Mouse (Mus musculus) midbrain, embryonic 15.5 days (tissue): Measurements from ENCODE around the gene Art5. TPM values are rescaled to one million over a fixed set of nuclear protein-coding genes. Genes with fewer than 3 reads are reported as not detected.

Experiments
- ATAC-seq: fragments of 200-750 bp; cut with Nextera tagmentation; replicated peaks from 2 replicates; pipeline ENCODE4 v1.8.0; 2017; ENCODE audit warnings: moderate TSS enrichment
- H3K27ac ChIP-seq: fragments of 300-500 bp; sonication (generic); 2 replicates; pipeline ENCODE4 v1.5.1; 2015; ENCODE audit warnings: mild to moderate bottlenecking, inconsistent platforms
- H3K27me3 ChIP-seq: fragments of 300-500 bp; sonication (generic); replicated peaks from 2 replicates; pipeline ENCODE4 v1.6.1; 2015; ENCODE audit warnings: inconsistent platforms
- H3K36me3 ChIP-seq: fragments of 300-500 bp; sonication (generic); replicated peaks from 2 replicates; pipeline ENCODE4 v1.6.1; 2015; ENCODE audit warnings: inconsistent platforms
- H3K4me1 ChIP-seq: fragments of 300-500 bp; sonication (generic); 2 replicates; pipeline ENCODE4 v1.6.1; 2015; ENCODE audit warnings: inconsistent platforms
- H3K4me2 ChIP-seq: fragments of 300-500 bp; sonication (generic); 2 replicates; pipeline ENCODE4 v1.6.1; 2015; ENCODE audit warnings: inconsistent platforms, mild to moderate bottlenecking, moderate library complexity
- H3K4me3 ChIP-seq: fragments of 300-500 bp; sonication (generic); 2 replicates; pipeline ENCODE4 v1.5.1; 2015; ENCODE audit warnings: mild to moderate bottlenecking, inconsistent platforms
- H3K9ac ChIP-seq: fragments of 300-500 bp; sonication (generic); 2 replicates; pipeline ENCODE4 v1.6.1; 2015; ENCODE audit warnings: mild to moderate bottlenecking, inconsistent platforms
- H3K9me3 ChIP-seq: fragments of 300-500 bp; sonication (generic); 2 replicates; pipeline ENCODE4 v1.6.1; 2016; ENCODE audit warnings: inconsistent platforms
- WGBS: fragments of 180-500 bp; shearing (Covaris S2); methylation state at CpG from one replicate; pipeline ENCODE4 v1.1.7; 2015; ENCODE audit warnings: mixed read lengths; 5-methylcytosine and 5-hydroxymethylcytosine counted together
- polyA plus RNA-seq: library from polyadenylated mRNA; unstranded; fragments of >200 nt; fragmentation: Nextera tagmentation; extraction: Ambion mirVana; gene quantifications from 2 replicates; pipeline ENCODE4 v1.2.1, GENCODE M21; 2015

Gene Art5
- polyA plus RNA-seq, 1 experiment from 2014 or later: 0.34 TPM

DNA sequence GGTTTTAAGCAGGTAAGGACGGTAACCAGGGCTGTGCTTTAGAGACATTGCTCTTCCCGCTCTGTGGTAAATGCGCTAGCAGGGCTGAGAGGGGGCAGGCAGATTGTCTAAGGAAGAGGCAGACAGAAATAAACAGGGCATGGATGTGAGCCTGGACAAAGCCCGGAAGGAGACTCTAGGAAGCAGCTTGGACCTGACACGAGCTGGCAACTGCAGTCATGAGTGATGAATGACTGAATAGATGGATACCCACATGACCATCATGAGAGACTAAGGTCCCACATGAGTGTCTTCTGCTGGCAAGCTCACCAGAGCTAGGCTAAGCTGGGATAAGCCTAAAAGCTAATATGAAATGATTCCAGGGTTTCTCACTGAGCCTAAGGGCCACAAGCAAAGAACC is 5.2 kb downstream of the Art5 start:
- ATAC-seq: no peak
- H3K27ac ChIP-seq: no peak overlapping the region

GRCm38 (mm10) chr7:102103555-102103954 is 5.7 kb downstream of the Art5 start:
- Histone ChIP-seq H3K27ac (no peak overlapping the region), H3K9me3 (no peaks in the 10 kb centered on the region), H3K36me3 (no peaks in the 10 kb centered on the region), H3K27me3 (no peaks in the 10 kb centered on the region), H3K9ac (no peak overlapping the region), H3K4me1 (peaks cover 16% of the 10 kb centered on the region), H3K4me3 (no peak overlapping the region), H3K4me2 (no peak overlapping the region)
- WGBS: 84% methylated on average over 2 of the region's 2 CpGs
- ATAC-seq: no peak

More for the DNA sequence above, 5.2 kb downstream of the Art5 start:
- Histone ChIP-seq H3K4me2 (no peak overlapping the region), H3K36me3 (no peaks in the 10 kb centered on the region), H3K9me3 (no peaks in the 10 kb centered on the region), H3K27me3 (no peaks in the 10 kb centered on the region), H3K9ac (no peak overlapping the region), H3K4me3 (no peak overlapping the region), H3K4me1 (peaks cover 16% of the 10 kb centered on the region)
- WGBS: 74% methylated on average over 5 of the region's 5 CpGs

DNA sequence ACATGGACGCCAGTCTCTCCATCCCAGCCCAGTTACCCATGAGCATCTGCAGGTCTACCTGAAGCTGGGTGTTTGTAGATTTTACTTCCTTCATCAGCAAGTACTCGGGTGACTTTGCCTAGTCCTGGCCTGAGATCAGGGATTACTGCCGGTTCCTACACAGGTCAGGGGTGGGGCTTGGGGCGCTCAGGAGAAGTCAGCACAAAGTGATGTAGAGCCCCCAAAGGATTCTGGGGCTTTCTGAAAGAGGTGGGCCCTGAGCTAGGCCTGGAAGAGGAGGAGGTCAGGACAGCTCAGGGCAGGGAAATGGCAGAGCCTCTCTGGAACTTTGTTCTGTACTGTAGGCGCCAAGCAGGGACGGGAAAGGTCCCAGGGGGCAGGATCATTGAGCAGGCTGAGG is 6.6 kb downstream of the Art5 start:
- Histone ChIP-seq H3K9me3 (no peaks in the 10 kb centered on the region), H3K4me3 (no peak overlapping the region), H3K36me3 (no peaks in the 10 kb centered on the region), H3K27me3 (no peaks in the 10 kb centered on the region), H3K9ac (no peak overlapping the region), H3K4me1 (peaks cover 16% of the 10 kb centered on the region), H3K4me2 (no peak overlapping the region), H3K27ac (no peak overlapping the region)
- WGBS: 40% methylated on average over 6 of the region's 6 CpGs
- no peak for ATAC-seq

DNA sequence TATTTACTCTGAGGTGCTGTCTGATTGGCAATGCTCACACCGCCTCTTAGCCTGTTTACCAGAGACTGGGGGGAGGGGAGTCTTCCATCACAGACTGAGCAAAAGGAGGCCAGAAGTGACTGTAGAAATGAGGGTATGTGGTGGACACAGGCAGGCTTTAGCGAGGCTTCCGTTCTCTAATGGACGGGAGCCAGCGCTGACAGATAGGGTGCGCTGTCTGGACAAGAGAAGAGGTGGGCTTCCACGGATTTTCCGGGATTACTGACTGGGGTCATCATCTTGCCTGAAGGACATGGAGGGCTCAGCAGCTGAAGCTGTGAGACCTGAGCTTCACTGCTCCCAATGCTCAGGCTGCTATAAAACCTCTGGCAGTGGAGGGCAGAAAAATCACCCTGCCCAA is 7.0 kb downstream of the Art5 start:
- Histone ChIP-seq H3K36me3 (no peaks in the 10 kb centered on the region), H3K9me3 (no peaks in the 10 kb centered on the region), H3K27me3 (no peaks in the 10 kb centered on the region), H3K4me2 (no peak overlapping the region), H3K27ac (no peak overlapping the region), H3K4me1 (peaks cover 15% of the 10 kb centered on the region), H3K9ac (no peak overlapping the region), H3K4me3 (no peak overlapping the region)
- ATAC-seq: no peak
- WGBS: 41% methylated on average over 8 of the region's 8 CpGs

DNA sequence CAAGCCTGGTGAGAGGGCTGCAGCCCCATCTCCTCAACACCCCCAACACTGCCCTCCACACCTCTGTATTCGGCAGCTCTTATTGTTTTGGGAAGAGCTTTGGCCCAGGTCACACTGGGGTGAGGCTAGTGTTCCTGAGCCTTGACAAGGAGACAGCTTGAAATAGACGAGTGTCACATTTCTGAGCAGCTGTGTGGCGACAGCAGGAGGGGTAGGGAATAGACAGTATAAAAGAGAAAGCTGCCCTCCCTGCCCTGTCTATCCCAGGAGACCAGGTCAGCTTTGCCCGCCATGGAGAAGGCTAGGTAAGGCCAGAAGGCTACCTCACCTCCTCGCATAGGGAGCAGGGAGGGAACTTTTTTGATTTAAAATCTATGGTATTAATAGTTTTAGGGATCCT is 7.8 kb downstream of the Art5 start, which contains the start of gene Art1:
TSS of gene Art1 (plus strand) at position 257 of the 400 bp plus-strand sequence.
- no peaks in the 10 kb centered on the region for H3K27me3 ChIP-seq
- no peak within 1 kb of the TSS for H3K27ac ChIP-seq
- no peak within 1 kb of the TSS for H3K4me3 ChIP-seq
- no peak within 1 kb of the TSS for H3K9ac ChIP-seq
- H3K9me3 ChIP-seq: no peaks in the 10 kb centered on the region
- H3K4me1 ChIP-seq: peaks cover 9% of the 10 kb centered on the region
- no peak within 1 kb of the TSS for H3K4me2 ChIP-seq
- no peaks in the 10 kb centered on the region for H3K36me3 ChIP-seq
- WGBS: 42% methylated on average over 5 of the region's 5 CpGs
- ATAC-seq: no peak

- no peaks in the 10 kb centered on the region for H3K36me3 ChIP-seq
- no peaks in the 10 kb centered on the region for H3K27me3 ChIP-seq
- no peak overlapping the region for H3K27ac ChIP-seq
- H3K4me3 ChIP-seq: no peak overlapping the region
- H3K9me3 ChIP-seq: no peaks in the 10 kb centered on the region
- WGBS: 67% methylated on average over 5 of the region's 5 CpGs
- no peak overlapping the region for H3K9ac ChIP-seq
- ATAC-seq: no peak
- peaks cover 9% of the 10 kb centered on the region for H3K4me1 ChIP-seq
- no peak overlapping the region for H3K4me2 ChIP-seq
Observed at GRCm38 (mm10) chr7:102100868-102101267, 8.4 kb downstream of the Art5 start.

DNA sequence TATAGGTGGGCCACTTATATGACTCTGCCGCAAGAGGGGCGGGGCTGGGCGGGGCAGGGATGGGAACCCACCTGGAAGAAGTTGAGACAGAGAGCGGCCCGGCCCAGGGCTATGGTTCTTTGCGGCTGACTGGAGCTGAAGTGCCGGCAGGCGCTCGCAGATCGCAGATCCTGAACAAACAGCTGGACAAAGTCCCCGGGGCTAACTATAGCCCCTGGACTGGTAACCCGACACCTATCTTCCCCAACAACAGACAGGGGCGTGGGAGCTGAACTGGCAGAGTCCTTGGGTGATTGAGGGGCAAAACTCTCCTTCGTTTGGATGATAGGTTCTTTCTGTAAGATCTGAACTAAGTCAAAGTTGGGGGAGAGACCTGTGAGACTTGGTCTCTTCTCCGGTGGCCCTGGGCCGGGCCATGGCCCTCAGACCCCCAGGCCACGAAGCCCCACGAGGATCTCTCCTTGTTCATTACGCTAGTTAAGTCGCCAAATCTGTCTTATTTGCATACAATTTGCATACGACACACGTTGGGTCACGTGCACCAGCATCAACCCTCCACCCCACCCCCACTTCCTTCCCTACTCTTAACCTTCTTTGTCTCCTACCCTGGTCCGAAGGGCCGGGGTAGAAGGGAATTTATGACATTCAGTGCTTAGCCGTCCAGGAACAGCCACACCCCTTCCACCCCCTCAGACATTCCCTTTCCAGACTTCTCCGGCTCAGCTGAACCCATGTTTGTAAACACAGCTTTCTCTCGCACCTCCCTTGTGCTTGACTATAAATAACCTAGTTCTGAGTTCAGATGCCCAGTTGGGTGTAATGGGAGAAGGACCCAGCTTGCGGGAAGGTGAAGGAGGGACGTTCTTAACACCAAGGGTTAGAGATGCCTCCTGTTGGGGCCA is 9.3 kb downstream of the Art5 start:
- Histone ChIP-seq H3K9ac (no peak overlapping the region), H3K9me3 (no peaks in the 10 kb centered on the region), H3K4me2 (peak overlapping the region; percentile 39), H3K4me3 (no peak overlapping the region), H3K4me1 (peaks cover 9% of the 10 kb centered on the region), H3K36me3 (no peaks in the 10 kb centered on the region), H3K27me3 (no peaks in the 10 kb centered on the region), H3K27ac (no peak overlapping the region)
- 6% methylated on average over 30 of the region's 30 CpGs for WGBS
- peak; percentile 38; the same call in 1 of the 2 replicates for ATAC-seq

GRCm38 (mm10) chr7:102087336-102087735 is 22.0 kb downstream of the Art5 start:
- H3K4me2 ChIP-seq: no peak overlapping the region
- 92% methylated on average over 4 of the region's 4 CpGs for WGBS
- H3K9ac ChIP-seq: no peak overlapping the region
- no peak overlapping the region for H3K27ac ChIP-seq
- no peaks in the 10 kb centered on the region for H3K9me3 ChIP-seq
- ATAC-seq: no peak
- H3K4me3 ChIP-seq: no peak overlapping the region
- no peaks in the 10 kb centered on the region for H3K4me1 ChIP-seq
- H3K36me3 ChIP-seq: 0 out of 2 replicates have a peak, but pooled peaks cover 2% of the 10 kb centered on the region
- no peaks in the 10 kb centered on the region for H3K27me3 ChIP-seq

GRCm38 (mm10) chr7:102084041-102084696 is 25.1 kb downstream of the Art5 start:
- H3K36me3 ChIP-seq: peaks cover 26% of the 10 kb centered on the region; the same call in 1 of the 2 replicates
- H3K9ac ChIP-seq: no peak overlapping the region
- H3K4me3 ChIP-seq: no peak overlapping the region
- H3K27me3 ChIP-seq: no peaks in the 10 kb centered on the region
- H3K27ac ChIP-seq: no peak overlapping the region
- H3K4me1 ChIP-seq: no peaks in the 10 kb centered on the region
- 94% methylated on average over 26 of the region's 26 CpGs for WGBS
- no peak overlapping the region for H3K4me2 ChIP-seq
- no peaks in the 10 kb centered on the region for H3K9me3 ChIP-seq
- ATAC-seq: no peak

GRCm38 (mm10) chr7:102082816-102083215 is 26.5 kb downstream of the Art5 start, which contains the start of gene Trpc2:
Trpc2 (plus strand) TSS chr7:102083116.
- no peaks in the 10 kb centered on the region for H3K27me3 ChIP-seq
- no peak within 1 kb of the TSS for H3K4me3 ChIP-seq
- H3K9ac ChIP-seq: no peak within 1 kb of the TSS
- no peak for ATAC-seq
- no peaks in the 10 kb centered on the region for H3K9me3 ChIP-seq
- 89% methylated on average over 5 of the region's 5 CpGs for WGBS
- no peak within 1 kb of the TSS for H3K27ac ChIP-seq
- H3K4me1 ChIP-seq: no peaks in the 10 kb centered on the region
- H3K4me2 ChIP-seq: no peak within 1 kb of the TSS
- peaks cover 30% of the 10 kb centered on the region; the same call in 1 of the 2 replicates for H3K36me3 ChIP-seq

GRCm38 (mm10) chr7:102081784-102082183 is 27.5 kb downstream of the Art5 start:
- no peak overlapping the region for H3K27ac ChIP-seq
- no peak overlapping the region for H3K4me3 ChIP-seq
- no peak overlapping the region for H3K4me2 ChIP-seq
- no peaks in the 10 kb centered on the region for H3K9me3 ChIP-seq
- H3K36me3 ChIP-seq: peaks cover 30% of the 10 kb centered on the region; the same call in 1 of the 2 replicates
- no peak overlapping the region for H3K9ac ChIP-seq
- no peaks in the 10 kb centered on the region for H3K27me3 ChIP-seq
- WGBS: 98% methylated on average over 5 of the region's 5 CpGs
- no peaks in the 10 kb centered on the region for H3K4me1 ChIP-seq
- no peak for ATAC-seq

GRCm38 (mm10) chr7:102080311-102080710 is 29.0 kb downstream of the Art5 start:
- Histone ChIP-seq H3K36me3 (peaks cover 35% of the 10 kb centered on the region; the same call in 1 of the 2 replicates), H3K9ac (no peak overlapping the region), H3K27me3 (no peaks in the 10 kb centered on the region), H3K4me3 (no peak overlapping the region), H3K4me1 (no peaks in the 10 kb centered on the region), H3K9me3 (no peaks in the 10 kb centered on the region), H3K4me2 (no peak overlapping the region), H3K27ac (no peak overlapping the region)
- no peak for ATAC-seq
- WGBS: 92% methylated on average over 8 of the region's 8 CpGs
